8 mouse cellular contexts compared by ENCODE assay signal in genomic region chr17:57276634-57277121, GRCm38 (mm10). TPM values are rescaled to one million over a fixed set of nuclear protein-coding genes. Genes with fewer than 3 reads are reported as not detected.
DNase-seq lines count a peak whose midpoint lies in the region; ATAC-seq and TF ChIP-seq lines count a peak whose summit lies in the region.

No protein-coding gene starts in this region.

- under 1% methylated on average over 20 of the region's 20 CpGs for WGBS in forebrain, postnatal 0 days

- H3K4me3 ChIP-seq in forebrain, postnatal 0 days (ENCODE audit: low read depth, low read length): peak overlapping the region; percentile 59

- peak; percentile 86 for ATAC-seq in forebrain, postnatal 0 days
- ATAC-seq in hematopoietic stem cell, adult 5-6 weeks (replicated peaks in 1 of 2; ENCODE audit: insufficient read depth in 1 of 2, low FRiP score in 2 of 2, low TSS enrichment in 1 of 2, low read depth in 1 of 2, poor library complexity in 2 of 2, severe bottlenecking in 2 of 2): peak; percentile 55 to 58

- peak overlapping the region; percentile 76 for H3K4me2 ChIP-seq in forebrain, postnatal 0 days (ENCODE audit: low read depth)

- H3K27me3 ChIP-seq in forebrain, postnatal 0 days (ENCODE audit: insufficient read depth, low read length): no peaks in the 10 kb centered on the region; the same call in 1 of the 2 replicates

- 0 out of 2 replicates have a peak, but pooled peaks cover 3% of the 10 kb centered on the region for H3K4me1 ChIP-seq in forebrain, postnatal 0 days (ENCODE audit: insufficient read depth)

- no peaks in the 10 kb centered on the region for H3K36me3 ChIP-seq in forebrain, postnatal 0 days (ENCODE audit: insufficient read depth)

- peak; percentile 88 for TF ChIP-seq CTCF in forebrain, postnatal 0 days (IDR thresholded peaks at IDR 0.05; ENCODE audit: low read depth)

- DNase-seq in NIH3T3 (ENCODE audit: low read depth): peak; percentile 95
- peak; percentile 82 to 84 for DNase-seq in cerebellum, adult 18-20 months
- peak; percentile 90 for DNase-seq in forebrain, postnatal 0 days
- peak; percentile 70 to 79 for DNase-seq in layer of hippocampus, postnatal 10 days (ENCODE audit: low spot score in 2 of 2)
- peak; percentile 79 for DNase-seq in lung, postnatal 10 days
- peak; percentile 93 for DNase-seq in retina, embryonic 14.5 days (ENCODE audit: low spot score)
- peak; percentile 81 for DNase-seq in thymus, postnatal 4 days

- no peak overlapping the region; the same call in 1 of the 2 replicates for H3K27ac ChIP-seq in forebrain, postnatal 0 days (ENCODE audit: low read depth, low read length)

- no peaks in the 10 kb centered on the region for H3K9me3 ChIP-seq in forebrain, postnatal 0 days (ENCODE audit: low read length)

- H3K9ac ChIP-seq in forebrain, postnatal 0 days: peak overlapping the region; percentile 45

RNA-seq across cellular contexts. Expression of gene Vav1, which starts 2.2 kb away (rescaled TPM):
- 2.2 and 2.5 TPM in 2 replicates for total RNA-seq in forebrain, postnatal 0 days (2014; rRNA removed)
- 1.6 and 1.8 TPM in 2 replicates for polyA plus RNA-seq in forebrain, postnatal 0 days (2015; fragmentation: Nextera tagmentation; extraction: Ambion mirVana)
- 238 and 297 TPM in 2 replicates for total RNA-seq in hematopoietic stem cell, adult 5-6 weeks (2017)
- total RNA-seq in layer of hippocampus, postnatal 10 days (2021): 1 to 10 TPM; 4.4 to 4.6 TPM

RNA-seq across cellular contexts. Expression of gene Trip10, which starts 27.4 kb away (rescaled TPM):
- 3.2 and 3.5 TPM in 2 replicates for total RNA-seq in forebrain, postnatal 0 days (2014; rRNA removed)
- 5.2 and 6.0 TPM in 2 replicates for polyA plus RNA-seq in forebrain, postnatal 0 days (2015; fragmentation: Nextera tagmentation; extraction: Ambion mirVana)
- 9.4 and 17.9 TPM in 2 replicates for total RNA-seq in hematopoietic stem cell, adult 5-6 weeks (2017)
- 1 to 10 TPM; 6.6 to 8.0 TPM for total RNA-seq in layer of hippocampus, postnatal 10 days (2021)

RNA-seq across cellular contexts. Expression of gene Gpr108, which starts 28.4 kb away (rescaled TPM):
- 15.7 and 18.6 TPM in 2 replicates for total RNA-seq in forebrain, postnatal 0 days (2014; rRNA removed)
- 16.9 and 17.5 TPM in 2 replicates for polyA plus RNA-seq in forebrain, postnatal 0 days (2015; fragmentation: Nextera tagmentation; extraction: Ambion mirVana)
- 14.9 and 19.1 TPM in 2 replicates for total RNA-seq in hematopoietic stem cell, adult 5-6 weeks (2017)
- 10 to 100 TPM; 15.0 to 16.3 TPM for total RNA-seq in layer of hippocampus, postnatal 10 days (2021)

RNA-seq across cellular contexts. Expression of gene C3, which starts 48.7 kb away (rescaled TPM):
- 1.3 and 1.4 TPM in 2 replicates for total RNA-seq in forebrain, postnatal 0 days (2014; rRNA removed)
- 0.77 and 1.2 TPM in 2 replicates for polyA plus RNA-seq in forebrain, postnatal 0 days (2015; fragmentation: Nextera tagmentation; extraction: Ambion mirVana)
- 28.0 and 125 TPM in 2 replicates for total RNA-seq in hematopoietic stem cell, adult 5-6 weeks (2017)
- total RNA-seq in layer of hippocampus, postnatal 10 days (2021): 1 to 10 TPM; 2.7 to 2.8 TPM

Comparison
In these comparisons a context has a peak if more than half of its experiments do, and no peak if none do; other contexts are left out.
1. RNA of gene Vav1, which starts 2.2 kb away (total RNA-seq): 238 to 297 TPM in hematopoietic stem cell, adult 5-6 weeks; 4.4 to 4.6 TPM in layer of hippocampus, postnatal 10 days and 2.2 to 2.5 TPM in forebrain, postnatal 0 days; every median in the first group is over 10 times any median in the second.
2. Peak in every context shown above with its lines, with median percentiles within 50 percentile points of each other: DNase-seq.